Mouse (Mus musculus) liver, embryonic 14.5 days (tissue): Measurements from ENCODE around the gene Fam229b.

Source experiments
- CTCF ChIP-seq: IDR thresholded peaks from 2 replicates; pipeline ENCODE4 v1.5.1; 2016; ENCODE audit warnings: antibody characterized with exemption, low read depth, control low read depth
- EP300 ChIP-seq: IDR thresholded peaks from 2 replicates; pipeline ENCODE4 v1.6.1; 2016; ENCODE audit warnings: antibody characterized with exemption, low read depth

- TF ChIP-seq CTCF, result peak; percentile 35; the same call in 1 of the 2 replicates
- TF ChIP-seq EP300, result no peak
These were observed 24.6 kb upstream of the Fam229b start for GRCm38 (mm10) chr10:39158306-39158705.
